Mouse (Mus musculus) small intestine, adult 2 months (tissue): ENCODE measurements at regions not wholly inside any gene's neighbourhood (a gene's known extent, or its start where the extent isn't known, plus 50 kb on each side); places are given as distances from the start of the nearest gene placed in this dataset.

ENCODE experiments used
- H3K27ac ChIP-seq: fragments of 200-500 bp; 2 replicates; pipeline ENCODE4 v1.5.1; 2012; ENCODE audit warnings: low read depth, low read length, control low read depth, inconsistent platforms; ENCODE audit not compliant: insufficient read depth
- H3K27me3 ChIP-seq: fragments of 200-500 bp; 2 replicates; pipeline ENCODE4 v1.6.1; 2012; ENCODE audit warnings: mild to moderate bottlenecking, moderate library complexity, low read length, inconsistent platforms; ENCODE audit not compliant: control insufficient read depth, insufficient read depth
- H3K36me3 ChIP-seq: fragments of 200-500 bp; 2 replicates; pipeline ENCODE4 v1.6.1; 2012; ENCODE audit warnings: mild to moderate bottlenecking, low read length, control low read depth, inconsistent platforms; ENCODE audit not compliant: control insufficient read depth, insufficient read depth
- H3K4me1 ChIP-seq: fragments of 200-500 bp; 2 replicates; pipeline ENCODE4 v1.6.1; 2012; ENCODE audit warnings: low read length, inconsistent platforms, mixed read lengths; ENCODE audit not compliant: control insufficient read depth, insufficient read depth, insufficient read length
- H3K4me3 ChIP-seq: fragments of 200-500 bp; 2 replicates; pipeline ENCODE4 v1.5.1; 2012; ENCODE audit warnings: low read depth, mild to moderate bottlenecking, control low read depth, inconsistent platforms, low read length, moderate library complexity
- CTCF ChIP-seq: fragments of 200-500 bp; IDR thresholded peaks from 2 replicates; pipeline ENCODE4 v1.5.1; 2012; ENCODE audit warnings: low read depth, mild to moderate bottlenecking, control low read depth, inconsistent platforms, low read length, moderate library complexity, mixed read lengths; ENCODE audit not compliant: insufficient replicate concordance, insufficient read length; ENCODE audit errors: extremely low read depth
- POLR2A ChIP-seq: fragments of 200-500 bp; IDR thresholded peaks from 2 replicates; pipeline ENCODE4 v1.6.1; 2012; ENCODE audit warnings: low read depth, mild to moderate bottlenecking, control low read depth, inconsistent platforms, low read length, moderate library complexity
- WGBS: fragments of 180-500 bp; shearing (Covaris S2); methylation state at CpG from one replicate; pipeline ENCODE4 v1.1.7; 2018; 5-methylcytosine and 5-hydroxymethylcytosine counted together

DNA sequence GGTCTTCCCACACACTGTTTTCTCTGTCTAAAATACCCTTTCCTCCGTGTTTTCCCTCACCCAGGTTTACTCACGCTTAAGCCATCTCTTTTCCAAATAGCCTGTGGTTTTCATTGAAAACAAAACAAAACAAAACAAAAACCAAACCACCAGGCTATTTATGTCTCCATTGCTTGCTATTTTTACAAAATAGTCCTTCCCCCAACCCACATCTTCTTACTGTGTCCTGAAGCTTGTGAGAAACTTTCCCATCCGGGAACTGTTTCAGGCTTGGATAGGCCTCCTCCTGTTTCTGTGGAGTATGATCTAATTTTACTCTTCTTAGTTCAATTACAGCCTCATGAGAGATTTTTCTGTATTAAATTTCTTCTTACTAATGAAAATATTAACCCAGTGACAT lies 486.2 kb upstream of the Nr5a2 start:
- Histone ChIP-seq H3K27me3 (no peaks in the 10 kb centered on the region), H3K27ac (no peak overlapping the region), H3K36me3 (no peaks in the 10 kb centered on the region), H3K4me1 (no peaks in the 10 kb centered on the region), H3K4me3 (no peak overlapping the region)
- 67% methylated on average over 3 of the region's 3 CpGs for WGBS
- no peak for TF ChIP-seq POLR2A
- no peak for TF ChIP-seq CTCF

- Histone ChIP-seq H3K36me3 (no peaks in the 10 kb centered on the region), H3K27ac (no peak overlapping the region), H3K4me3 (no peak overlapping the region), H3K4me1 (no peaks in the 10 kb centered on the region), H3K27me3 (no peaks in the 10 kb centered on the region)
- TF ChIP-seq CTCF, result no peak
- TF ChIP-seq POLR2A, result no peak
- WGBS, result 96% methylated on average over 1 of the region's 1 CpGs
Measured at GRCm38 (mm10) chr1:137428110-137428509, 467.9 kb upstream of the Nr5a2 start.

- Histone ChIP-seq H3K27ac (no peak overlapping the region), H3K4me1 (no peaks in the 10 kb centered on the region), H3K4me3 (no peak overlapping the region), H3K27me3 (no peaks in the 10 kb centered on the region), H3K36me3 (no peaks in the 10 kb centered on the region)
- TF ChIP-seq CTCF, result no peak
- no peak for TF ChIP-seq POLR2A
- 76% methylated on average over 3 of the region's 3 CpGs for WGBS
Measured at GRCm38 (mm10) chr1:137418388-137418787, 458.1 kb upstream of the Nr5a2 start.

GRCm38 (mm10) chr1:137396736-137397135 lies 436.5 kb upstream of the Nr5a2 start:
- no peak overlapping the region for H3K27ac ChIP-seq
- H3K36me3 ChIP-seq, result no peaks in the 10 kb centered on the region
- H3K4me3 ChIP-seq, result no peak overlapping the region
- H3K27me3 ChIP-seq, result no peaks in the 10 kb centered on the region
- no peaks in the 10 kb centered on the region for H3K4me1 ChIP-seq
- TF ChIP-seq POLR2A (no peak), CTCF (no peak)

DNA sequence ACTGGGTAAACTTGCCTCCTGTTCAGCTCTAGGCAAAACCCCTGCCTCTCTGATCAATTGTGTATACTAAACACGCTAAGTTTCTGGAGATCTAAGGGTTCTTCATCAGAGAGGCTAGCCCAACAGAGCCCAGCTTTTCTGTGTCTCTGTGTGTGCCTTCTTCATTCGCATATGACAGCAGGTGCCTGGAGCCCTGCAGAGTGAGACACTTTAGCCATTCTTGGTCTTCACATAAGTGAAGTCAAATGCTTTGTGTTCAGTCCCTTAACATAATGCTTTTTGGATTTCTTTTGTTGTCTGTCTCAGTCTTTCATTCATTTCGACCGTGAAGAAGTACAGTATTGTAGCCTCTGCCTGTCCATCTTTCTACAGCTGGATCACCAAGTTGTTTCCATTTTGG lies 427.3 kb upstream of the Nr5a2 start:
- Histone ChIP-seq H3K36me3 (no peaks in the 10 kb centered on the region), H3K27ac (no peak overlapping the region), H3K4me1 (no peaks in the 10 kb centered on the region), H3K27me3 (no peaks in the 10 kb centered on the region), H3K4me3 (no peak overlapping the region)
- TF ChIP-seq CTCF (no peak), POLR2A (no peak)
- 76% methylated on average over 4 of the region's 4 CpGs for WGBS

DNA sequence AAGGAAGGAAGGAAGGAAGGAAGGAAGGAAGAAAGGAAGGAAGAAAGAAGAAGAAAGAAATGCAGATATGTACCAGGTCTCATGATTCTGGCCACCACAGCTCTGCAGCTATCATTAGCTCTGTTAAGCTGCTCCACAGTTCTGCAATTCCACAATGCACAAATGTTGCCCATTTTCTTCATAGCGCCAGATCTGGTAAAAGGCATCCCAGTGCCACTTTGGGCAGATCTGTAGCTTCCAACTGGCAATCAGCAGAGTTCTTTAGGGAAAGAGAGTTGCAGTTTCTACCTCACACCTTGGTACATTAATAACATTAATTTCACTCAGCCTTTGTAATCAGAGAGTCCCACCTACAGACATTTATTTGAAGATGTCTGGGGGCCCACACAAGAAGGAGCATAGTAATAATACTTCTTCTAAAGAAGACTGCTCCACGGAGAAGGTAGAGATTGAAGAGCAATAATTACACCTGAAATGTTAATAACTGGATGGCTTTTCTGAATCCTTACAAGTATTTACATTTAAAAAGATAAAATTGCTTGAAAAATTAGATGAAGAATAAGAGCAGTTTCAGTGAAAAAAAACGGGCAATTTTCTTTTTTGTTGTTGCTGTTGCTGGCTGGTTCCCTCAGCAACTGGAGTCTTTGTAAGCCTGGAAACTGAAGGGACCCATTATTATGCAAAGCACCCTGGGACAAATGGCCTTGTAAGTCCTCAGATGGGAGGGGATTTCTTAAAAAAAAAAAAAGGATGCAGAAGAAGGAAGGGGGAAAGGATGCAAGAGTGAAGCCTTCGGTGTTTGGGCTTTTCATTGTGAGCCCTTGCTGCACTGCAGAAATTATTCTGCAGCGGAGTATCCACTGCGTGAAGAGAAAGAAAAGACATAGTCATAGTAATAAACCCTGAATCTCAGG lies 418.1 kb upstream of the Nr5a2 start:
- H3K4me1 ChIP-seq, result no peaks in the 10 kb centered on the region
- no peaks in the 10 kb centered on the region for H3K27me3 ChIP-seq
- TF ChIP-seq CTCF (no peak), POLR2A (no peak)
- WGBS, result 49% methylated on average over 6 of the region's 6 CpGs
- H3K27ac ChIP-seq, result no peak overlapping the region
- H3K4me3 ChIP-seq, result no peak overlapping the region
- H3K36me3 ChIP-seq, result no peaks in the 10 kb centered on the region

- Histone ChIP-seq H3K4me1 (no peaks in the 10 kb centered on the region), H3K36me3 (no peaks in the 10 kb centered on the region), H3K4me3 (no peak overlapping the region), H3K27ac (no peak overlapping the region), H3K27me3 (no peaks in the 10 kb centered on the region)
- 33% methylated on average over 10 of the region's 10 CpGs for WGBS
- TF ChIP-seq POLR2A (no peak), CTCF (no peak)
Measured at GRCm38 (mm10) chr1:137376685-137377084, 416.4 kb upstream of the Nr5a2 start.
